Mouse (Mus musculus) spleen, adult 2 months (tissue): ENCODE data around the gene Tppp.

ENCODE experiments used
- CTCF ChIP-seq: fragments of 200-500 bp; IDR thresholded peaks from 2 replicates; pipeline ENCODE4 v1.5.1; 2011; ENCODE audit warnings: mild to moderate bottlenecking, inconsistent platforms; ENCODE audit not compliant: insufficient read depth, insufficient read length, insufficient replicate concordance; ENCODE audit errors: extremely low read depth
- POLR2A ChIP-seq: fragments of 200-500 bp; IDR thresholded peaks from 2 replicates; pipeline ENCODE4 v1.6.1; 2011; ENCODE audit warnings: low read depth, low read length, inconsistent platforms

DNA sequence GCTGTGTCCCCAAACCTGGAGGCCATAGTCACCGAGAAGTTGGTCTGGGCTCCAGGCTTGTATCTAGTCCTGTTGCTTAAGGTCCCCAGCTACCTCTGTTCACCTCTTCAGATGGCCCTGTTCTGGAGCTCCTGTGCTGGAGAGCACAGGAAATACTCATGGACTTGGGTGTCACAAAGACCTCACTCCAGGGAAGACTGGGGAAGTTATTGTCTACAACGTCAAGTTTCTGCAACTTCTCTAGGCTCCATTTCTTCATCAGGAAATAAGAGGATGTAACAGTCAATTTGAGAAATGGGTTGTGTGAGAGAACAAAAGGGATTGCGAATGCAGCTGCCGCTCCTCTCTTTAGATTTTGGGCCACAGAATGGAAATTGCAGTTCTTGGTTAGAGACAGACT lies 12.8 kb upstream of the Tppp start:
- no peak for TF ChIP-seq CTCF
- no peak for TF ChIP-seq POLR2A
